Comparison of ENCODE assay signal across 19 mouse cellular contexts in the genomic region with DNA sequence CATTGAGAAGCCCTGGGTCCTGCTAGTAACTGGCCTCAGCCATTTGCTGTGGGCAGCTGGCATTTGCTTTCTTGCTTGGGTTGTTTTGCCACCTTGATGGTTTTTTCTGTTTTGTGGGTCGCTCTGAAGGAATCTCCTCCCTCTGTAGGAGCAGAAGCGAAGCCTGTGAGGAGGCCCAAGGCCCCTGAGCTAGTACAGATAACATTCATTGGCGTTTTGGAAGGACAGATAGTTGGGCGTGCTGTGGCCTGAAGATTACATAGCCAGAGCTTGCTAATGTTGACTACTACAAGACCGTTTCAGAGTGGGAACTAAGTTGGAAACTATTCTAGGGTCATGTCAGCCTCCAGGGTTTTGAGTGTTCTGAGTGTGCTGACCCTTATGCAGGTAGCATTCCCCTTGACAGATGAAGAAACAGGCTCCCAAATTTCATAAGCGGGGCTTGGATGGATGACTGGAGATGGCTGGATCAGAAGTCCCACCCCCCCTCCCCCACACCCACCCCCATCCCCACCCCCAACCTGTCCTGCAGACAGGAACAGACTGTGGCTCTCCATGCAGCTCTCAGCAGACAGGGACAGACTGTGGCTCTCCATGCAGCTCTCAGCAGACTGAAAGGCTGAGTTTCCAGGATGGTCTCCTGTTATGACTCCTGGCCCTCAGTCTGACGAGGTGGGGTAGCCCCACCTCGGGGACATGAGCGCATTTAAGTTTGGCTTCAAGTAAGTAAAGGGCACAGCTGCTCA. TPM values are rescaled to one million over a fixed set of nuclear protein-coding genes. Genes with fewer than 3 reads are reported as not detected.
A peak's percentile ranks its signal among the peaks of the same experiment; 100 is the strongest.
DNase-seq lines count a peak whose midpoint lies in the region; ATAC-seq lines count a peak whose summit lies in the region.
"Had no signal": no experiment of that assay in that cellular context is flagged by ENCODE, and none has a peak within 500 bp of the region (broad histone marks: within the 10 kb centered on the region; RNA-seq: fewer than 3 reads in every experiment).

No protein-coding gene starts in this region.

- H3K36me3 ChIP-seq in forebrain, embryonic 10.5 days (replicated peaks): peaks cover 42% of the 10 kb centered on the region
- H3K36me3 ChIP-seq in forebrain, embryonic 14.5 days (ENCODE audit: control insufficient read depth, insufficient read depth, low read length): peaks cover 28% of the 10 kb centered on the region
- H3K36me3 ChIP-seq in liver, embryonic 11.5 days (ENCODE audit: control insufficient read depth, insufficient read depth, low read length): peaks cover 11% of the 10 kb centered on the region; the same call in 1 of the 2 replicates
- H3K36me3 ChIP-seq in hindbrain, embryonic 13.5 days: peaks cover 35% of the 10 kb centered on the region

- ATAC-seq in forebrain, embryonic 14.5 days: no peak
- peak; percentile 91 for ATAC-seq in liver, embryonic 11.5 days (replicated peaks; ENCODE audit: low FRiP score)
- ATAC-seq in hindbrain, embryonic 13.5 days (ENCODE audit: low FRiP score): no peak
- ATAC-seq: forebrain, postnatal 0 days; inflammation-experienced regulatory T-cells, adult 6 months had no signal

- DNase-seq in forebrain, embryonic 10.5 days (ENCODE audit: extremely low spot score, low spot score): no peak
- no peak for DNase-seq in forebrain, embryonic 14.5 days (ENCODE audit: low spot score)
- peak; percentile 22 for DNase-seq in spleen, adult 12 weeks (ENCODE audit: low spot score)
- DNase-seq in spleen, adult 18-20 months: no peak
- peak; percentile 50 for DNase-seq in liver, embryonic 11.5 days (ENCODE audit: low spot score)
- no peak for DNase-seq in cerebellum, adult 9-11 months
- DNase-seq in kidney, adult 11 months: no peak
- DNase-seq: adrenal gland, postnatal 36 days; cerebellum, adult 18-20 months; forebrain, postnatal 0 days; gastrocnemius, postnatal 10 days; kidney, postnatal 36 days; right cerebral cortex, postnatal 25 days had no signal

- peaks cover 32% of the 10 kb centered on the region for H3K4me1 ChIP-seq in forebrain, embryonic 10.5 days
- no peaks in the 10 kb centered on the region for H3K4me1 ChIP-seq in forebrain, embryonic 14.5 days (ENCODE audit: control insufficient read depth, insufficient read depth, low read length)
- peaks cover 41% of the 10 kb centered on the region for H3K4me1 ChIP-seq in liver, embryonic 11.5 days (replicated peaks; ENCODE audit: control insufficient read depth, insufficient read depth, low read length)
- H3K4me1 ChIP-seq in hindbrain, embryonic 13.5 days (replicated peaks): no peaks in the 10 kb centered on the region
- H3K4me1 ChIP-seq: embryonic facial prominence, embryonic 12.5 days had no signal

- WGBS in forebrain, embryonic 10.5 days: 89% methylated on average over 9 of the region's 9 CpGs
- WGBS in forebrain, embryonic 14.5 days: 88% methylated on average over 9 of the region's 9 CpGs
- 41% methylated on average over 9 of the region's 9 CpGs for WGBS in liver, embryonic 11.5 days
- 88% methylated on average over 9 of the region's 9 CpGs for WGBS in hindbrain, embryonic 13.5 days

- no peak overlapping the region for H3K9ac ChIP-seq in forebrain, embryonic 14.5 days (ENCODE audit: low read length)
- peak overlapping the region; percentile 52 for H3K9ac ChIP-seq in liver, embryonic 11.5 days (ENCODE audit: low read depth, low read length)
- H3K9ac ChIP-seq in hindbrain, embryonic 13.5 days: no peak overlapping the region
- H3K9ac ChIP-seq: embryonic facial prominence, embryonic 12.5 days; forebrain, postnatal 0 days had no signal

- peaks cover 4% of the 10 kb centered on the region; the same call in 1 of the 2 replicates for H3K27me3 ChIP-seq in forebrain, embryonic 10.5 days (ENCODE audit: poor library complexity, severe bottlenecking)
- H3K27me3 ChIP-seq in forebrain, embryonic 14.5 days (replicated peaks; ENCODE audit: control insufficient read depth, insufficient read depth, low read length): no peaks in the 10 kb centered on the region
- no peaks in the 10 kb centered on the region for H3K27me3 ChIP-seq in liver, embryonic 11.5 days (replicated peaks; ENCODE audit: control insufficient read depth, insufficient read depth, low read length)
- H3K27me3 ChIP-seq in hindbrain, embryonic 13.5 days: no peaks in the 10 kb centered on the region
- H3K27me3 ChIP-seq: embryonic facial prominence, embryonic 12.5 days had no signal

- H3K4me2 ChIP-seq in forebrain, embryonic 14.5 days (ENCODE audit: low read length): no peak overlapping the region
- peak overlapping the region; percentile 60 for H3K4me2 ChIP-seq in liver, embryonic 11.5 days
- no peak overlapping the region for H3K4me2 ChIP-seq in hindbrain, embryonic 13.5 days
- H3K4me2 ChIP-seq: embryonic facial prominence, embryonic 12.5 days had no signal

- peak overlapping the region; percentile 51 for H3K27ac ChIP-seq in forebrain, embryonic 10.5 days
- no peak overlapping the region for H3K27ac ChIP-seq in forebrain, embryonic 14.5 days (ENCODE audit: low read depth, low read length)
- H3K27ac ChIP-seq in liver, embryonic 11.5 days (ENCODE audit: low read depth, low read length): peak overlapping the region; percentile 86
- no peak overlapping the region for H3K27ac ChIP-seq in hindbrain, embryonic 13.5 days
- H3K27ac ChIP-seq: embryonic facial prominence, embryonic 12.5 days had no signal

- no peak overlapping the region for H3K4me3 ChIP-seq in forebrain, embryonic 10.5 days
- no peak overlapping the region for H3K4me3 ChIP-seq in forebrain, embryonic 14.5 days (ENCODE audit: low read depth, low read length)
- H3K4me3 ChIP-seq in liver, embryonic 11.5 days (ENCODE audit: low read depth, low read length): 0 out of 2 replicates have a peak overlapping the region, but pooled peaks have one; percentile 21
- H3K4me3 ChIP-seq in hindbrain, embryonic 13.5 days: no peak overlapping the region
- H3K4me3 ChIP-seq: embryonic facial prominence, embryonic 12.5 days; myocyte had no signal

- no peaks in the 10 kb centered on the region for H3K9me3 ChIP-seq in forebrain, embryonic 10.5 days
- H3K9me3 ChIP-seq in forebrain, embryonic 14.5 days (replicated peaks; ENCODE audit: control insufficient read depth, low read length): no peaks in the 10 kb centered on the region
- H3K9me3 ChIP-seq in liver, embryonic 11.5 days (ENCODE audit: control insufficient read depth, low read length): no peaks in the 10 kb centered on the region
- no peaks in the 10 kb centered on the region for H3K9me3 ChIP-seq in hindbrain, embryonic 13.5 days
- H3K9me3 ChIP-seq: embryonic facial prominence, embryonic 12.5 days had no signal

RNA-seq across cellular contexts. Expression of a gene that starts 35.9 kb away (rescaled TPM):
- polyA plus RNA-seq in forebrain, embryonic 10.5 days (2016; fragmentation: Nextera tagmentation; extraction: Ambion mirVana): 260 and 270 TPM in 2 replicates
- polyA plus RNA-seq in forebrain, embryonic 14.5 days (2014; fragmentation: Nextera tagmentation; extraction: Ambion mirVana): 242 and 277 TPM in 2 replicates
- 355 and 358 TPM in 2 replicates for polyA plus RNA-seq in liver, embryonic 11.5 days (2014; fragmentation: Nextera tagmentation; extraction: Ambion mirVana)
- polyA plus RNA-seq in hindbrain, embryonic 13.5 days (2015; fragmentation: Nextera tagmentation; extraction: Ambion mirVana): 254 and 272 TPM in 2 replicates

RNA-seq across cellular contexts. Expression of a gene that starts 45.7 kb away (rescaled TPM):
- 80.9 and 87.7 TPM in 2 replicates for polyA plus RNA-seq in forebrain, embryonic 10.5 days (2016; fragmentation: Nextera tagmentation; extraction: Ambion mirVana)
- 33.2 and 39.4 TPM in 2 replicates for polyA plus RNA-seq in forebrain, embryonic 14.5 days (2014; fragmentation: Nextera tagmentation; extraction: Ambion mirVana)
- not detected in 2 replicates for polyA plus RNA-seq in liver, embryonic 11.5 days (2014; fragmentation: Nextera tagmentation; extraction: Ambion mirVana)
- 0.39 and 0.49 TPM in 2 replicates for polyA plus RNA-seq in hindbrain, embryonic 13.5 days (2015; fragmentation: Nextera tagmentation; extraction: Ambion mirVana)
- polyA plus RNA-seq: heart, postnatal 0 days; inflammation-experienced regulatory T-cells, adult 6 months; liver, adult 2 months; myocyte had no signal

RNA-seq across cellular contexts. Expression of a gene that starts 45.9 kb away (rescaled TPM):
- 44.2 and 44.7 TPM in 2 replicates for polyA plus RNA-seq in forebrain, embryonic 10.5 days (2016; fragmentation: Nextera tagmentation; extraction: Ambion mirVana)
- polyA plus RNA-seq in forebrain, embryonic 14.5 days (2014; fragmentation: Nextera tagmentation; extraction: Ambion mirVana): 54.2 and 54.9 TPM in 2 replicates
- polyA plus RNA-seq in liver, embryonic 11.5 days (2014; fragmentation: Nextera tagmentation; extraction: Ambion mirVana): 24.8 and 27.7 TPM in 2 replicates
- polyA plus RNA-seq in hindbrain, embryonic 13.5 days (2015; fragmentation: Nextera tagmentation; extraction: Ambion mirVana): 32.0 and 32.2 TPM in 2 replicates

RNA-seq across cellular contexts. Expression of a gene that starts 59.4 kb away (rescaled TPM):
- 3.6 TPM in 2 replicates for polyA plus RNA-seq in forebrain, embryonic 10.5 days (2016; fragmentation: Nextera tagmentation; extraction: Ambion mirVana)
- 5.1 and 6.5 TPM in 2 replicates for polyA plus RNA-seq in forebrain, embryonic 14.5 days (2014; fragmentation: Nextera tagmentation; extraction: Ambion mirVana)
- 5.0 TPM in 2 replicates for polyA plus RNA-seq in liver, embryonic 11.5 days (2014; fragmentation: Nextera tagmentation; extraction: Ambion mirVana)
- polyA plus RNA-seq in hindbrain, embryonic 13.5 days (2015; fragmentation: Nextera tagmentation; extraction: Ambion mirVana): 6.0 and 6.4 TPM in 2 replicates

Comparison
In these comparisons a context has a peak if more than half of its experiments do, and no peak if none do; other contexts are left out.
1. DNase-seq: peak in spleen, adult 12 weeks (single experiment) and liver, embryonic 11.5 days (single experiment); none in forebrain, embryonic 10.5 days (single experiment), forebrain, embryonic 14.5 days (single experiment), spleen, adult 18-20 months (0 of 2), cerebellum, adult 9-11 months (single experiment) and kidney, adult 11 months (single experiment).
2. H3K27ac ChIP-seq: peak in forebrain, embryonic 10.5 days (single experiment) and liver, embryonic 11.5 days (single experiment); none in forebrain, embryonic 14.5 days (single experiment) and hindbrain, embryonic 13.5 days (single experiment).
3. RNA of a gene that starts 45.7 kb away (polyA plus RNA-seq): 80.9 to 87.7 TPM in forebrain, embryonic 10.5 days and 33.2 to 39.4 TPM in forebrain, embryonic 14.5 days; 0.39 to 0.49 TPM in hindbrain, embryonic 13.5 days and not detected in liver, embryonic 11.5 days; every median in the first group is over 10 times any median in the second.